Mouse (Mus musculus) myocyte (in vitro differentiated cells): Measurements from ENCODE around the gene Srsf3.

Source experiments
- CEBPB ChIP-seq: IDR thresholded peaks from 2 replicates; pipeline ENCODE4 v1.6.1; 2011; ENCODE audit warnings: mild to moderate bottlenecking, moderate library complexity; ENCODE audit not compliant: poor library complexity, insufficient read depth, severe bottlenecking
- MAX ChIP-seq: IDR thresholded peaks from one replicate; pipeline ENCODE4 v1.6.1; 2011; ENCODE audit warnings: low read depth, mild to moderate bottlenecking, control low read depth
- POLR2A ChIP-seq: IDR thresholded peaks from one replicate; pipeline ENCODE4 v1.6.1; 2011; ENCODE audit warnings: low read depth, mild to moderate bottlenecking, control low read depth, moderate library complexity; ENCODE audit not compliant: insufficient read length
- REST ChIP-seq: IDR thresholded peaks from one replicate; pipeline ENCODE4 v1.6.1; 2011; ENCODE audit warnings: mild to moderate bottlenecking, control low read depth, moderate library complexity; ENCODE audit not compliant: insufficient read depth, insufficient read length
- TCF12 ChIP-seq: IDR thresholded peaks from one replicate; pipeline ENCODE4 v1.6.1; 2011; ENCODE audit warnings: mild to moderate bottlenecking, control low read depth; ENCODE audit not compliant: poor library complexity, insufficient read depth, severe bottlenecking

DNA sequence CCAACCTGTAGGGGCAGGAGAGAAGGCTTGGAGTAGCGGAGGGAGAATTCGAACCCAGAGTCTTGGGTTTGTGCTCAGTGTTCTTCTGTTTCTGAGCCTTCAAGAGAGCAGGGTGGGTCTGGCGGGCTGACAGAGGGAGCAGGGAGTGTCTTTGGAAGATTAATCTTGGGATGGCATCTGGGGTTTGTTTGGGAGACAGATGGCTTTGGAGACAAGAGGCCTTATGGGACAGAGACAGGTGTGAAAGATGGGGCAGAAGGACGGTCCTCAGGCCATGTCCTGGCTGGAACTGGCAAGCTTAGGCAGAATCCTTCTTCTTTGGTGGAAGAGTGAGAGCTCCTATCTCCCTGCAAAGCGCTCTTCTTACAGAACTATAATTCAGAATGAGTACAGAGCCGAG lies 20.6 kb downstream of the Srsf3 start:
- no peak for TF ChIP-seq MAX
- TF ChIP-seq POLR2A: no peak
- TF ChIP-seq REST: no peak
- TF ChIP-seq TCF12: peak; percentile 82
- TF ChIP-seq CEBPB: no peak
